Mouse (Mus musculus) thymus, postnatal 10 days (tissue): ENCODE data around the gene Olfr1168.
"Not testable (repeated sequence)": the region's sequence is repeated elsewhere in the genome, so short reads cannot be mapped to it uniquely, and the experiment has no call there.

Source experiments
- DNase-seq, 2 experiments: peaks; one replicate each; pipeline ENCODE4 v3.0.0; 2021; ENCODE audit warnings: low spot score in 2 of 2

Gene Olfr1168

GRCm38 (mm10) chr2:88181580-88181979 lies at the start of gene Olfr1168:
Olfr1168 (plus strand) TSS chr2:88181880.
- no peak for DNase-seq

DNA sequence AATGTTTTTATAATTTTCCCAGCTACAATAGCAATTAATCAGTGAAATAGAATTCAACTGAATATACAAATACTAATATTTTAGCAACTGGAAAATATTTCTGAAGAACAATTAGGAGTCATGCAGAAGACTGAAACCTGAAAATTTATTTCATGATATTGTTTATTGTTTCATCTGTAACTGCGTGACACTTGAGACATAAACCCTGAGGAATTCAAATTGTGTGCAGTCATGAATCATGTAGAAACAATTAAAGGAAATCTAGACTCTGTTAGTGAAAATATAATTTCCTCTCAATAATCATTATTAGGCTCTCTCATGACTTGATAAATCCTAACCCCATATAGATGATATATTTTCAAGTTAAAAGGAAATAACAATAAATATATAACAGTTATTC lies 26.6 kb upstream of the Olfr1168 start, which contains the start of gene Olfr1167:
Gene Olfr1167 (minus strand): TSS at position 101 of the 400 bp plus-strand sequence.
- DNase-seq: not testable (repeated sequence)

DNA sequence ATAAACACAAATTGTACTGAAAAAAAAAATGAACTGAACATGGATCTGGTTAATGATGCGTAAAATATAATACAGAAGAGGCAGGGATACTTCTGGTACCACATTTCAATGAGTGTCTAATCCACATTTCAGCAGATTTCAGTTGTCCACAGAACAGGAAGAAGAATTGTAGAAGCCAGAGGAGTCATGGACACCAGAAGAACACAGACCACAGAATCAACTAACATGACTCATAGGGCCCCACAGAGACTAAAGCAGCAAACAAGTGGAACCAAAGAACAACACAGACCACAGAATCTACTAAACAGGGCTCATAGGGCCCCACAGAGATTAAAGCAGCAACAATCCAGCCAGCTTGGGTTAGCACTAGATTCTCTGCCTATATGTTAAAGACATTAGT lies 39.1 kb downstream of the Olfr1168 start:
- DNase-seq: no peak

DNA sequence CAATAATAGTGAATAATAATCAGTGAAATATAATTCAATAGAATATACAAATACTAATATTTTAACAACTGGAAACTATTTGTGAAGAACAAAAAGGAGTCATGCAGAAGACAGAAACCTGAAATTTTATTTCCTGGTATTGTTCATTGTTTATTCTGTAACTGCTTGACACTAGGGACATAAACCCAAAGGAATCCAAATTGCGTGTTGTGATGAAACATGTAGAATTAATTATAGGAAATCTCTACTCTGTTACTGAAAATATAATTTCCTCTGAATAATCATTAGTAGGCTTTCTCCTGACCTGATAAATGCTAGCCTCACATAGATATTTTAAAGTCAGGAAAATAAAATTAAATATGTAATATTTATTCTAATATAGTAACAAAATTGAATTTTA lies 46.6 kb downstream of the Olfr1168 start, which contains the start of gene Olfr1170:
Gene Olfr1170 (minus strand): TSS at position 101 of the 400 bp plus-strand sequence.
- no peak for DNase-seq
